Mouse (Mus musculus) brain, embryonic 14.5 days (tissue): ENCODE results near the gene Rest.

Source experiments
- CTCF ChIP-seq: fragments of 200-500 bp; IDR thresholded peaks from 2 replicates; pipeline ENCODE4 v1.5.1; 2012; ENCODE audit warnings: inconsistent platforms, mild to moderate bottlenecking, moderate library complexity, borderline replicate concordance; ENCODE audit not compliant: insufficient read depth, insufficient read length; ENCODE audit errors: extremely low read depth
- POLR2A ChIP-seq: fragments of 200-500 bp; IDR thresholded peaks from 2 replicates; pipeline ENCODE4 v1.6.1; 2012; ENCODE audit warnings: mild to moderate bottlenecking, inconsistent platforms, borderline replicate concordance; ENCODE audit not compliant: poor library complexity, insufficient read depth, insufficient read length, severe bottlenecking; ENCODE audit errors: extremely low read depth

GRCm38 (mm10) chr5:77251656-77252055 lies 13.6 kb upstream of the Rest start:
- TF ChIP-seq POLR2A (no peak), CTCF (no peak)
